Mouse (Mus musculus) gonadal fat pad, adult 2 months (tissue): Measurements from ENCODE around the gene Rem1. TPM values are rescaled to one million over a fixed set of nuclear protein-coding genes. Genes with fewer than 3 reads are reported as not detected.

Experiments used
- DNase-seq: peaks from one replicate; pipeline ENCODE4 v3.0.0-alpha.2; 2012; ENCODE audit warnings: low read depth
- polyA plus RNA-seq: library from polyadenylated mRNA; depleted of rRNA; stranded (reverse); fragments of >200 nt; gene quantifications from 2 replicates; pipeline ENCODE4 v1.2.3, GENCODE M21; 2012; rRNA removed

Rem1 gene
- polyA plus RNA-seq = 41.5 and 49.3 TPM in 2 replicates

GRCm38 (mm10) chr2:152626774-152627591 is at the start of gene Rem1:
Gene Rem1, plus strand, starts transcription at chr2:152626951.
- no peak for DNase-seq

- DNase-seq = no peak
Observed at GRCm38 (mm10) chr2:152580107-152580506, 46.6 kb upstream of the Rem1 start, which contains the start of gene Defb19. Gene Defb19, minus strand, starts transcription at chr2:152580312.

- no peak for DNase-seq
Observed at GRCm38 (mm10) chr2:152580612-152581011, 46.1 kb upstream of the Rem1 start.

- DNase-seq = no peak
Observed at GRCm38 (mm10) chr2:152586926-152587560, 39.7 kb upstream of the Rem1 start.

- DNase-seq = no peak
Observed at GRCm38 (mm10) chr2:152588450-152588849, 38.3 kb upstream of the Rem1 start.

- DNase-seq = no peak
Observed at GRCm38 (mm10) chr2:152589021-152589420, 37.7 kb upstream of the Rem1 start.

GRCm38 (mm10) chr2:152599299-152599698 is 27.5 kb upstream of the Rem1 start, which contains the start of gene Defb45:
Gene Defb45, minus strand, starts transcription at chr2:152599399.
- no peak for DNase-seq

- DNase-seq = no peak
Observed at GRCm38 (mm10) chr2:152600076-152600475, 26.7 kb upstream of the Rem1 start.

- DNase-seq = no peak
Observed at GRCm38 (mm10) chr2:152601275-152601960, 25.3 kb upstream of the Rem1 start.

- DNase-seq = no peak
Observed at GRCm38 (mm10) chr2:152604057-152604456, 22.7 kb upstream of the Rem1 start, which contains the start of gene Defb36. Gene Defb36, plus strand, starts transcription at chr2:152604327.

- DNase-seq = no peak
Observed at GRCm38 (mm10) chr2:152607746-152608145, 19.0 kb upstream of the Rem1 start.

GRCm38 (mm10) chr2:152608719-152609118 is 18.0 kb upstream of the Rem1 start:
- no peak for DNase-seq

- DNase-seq = no peak
Observed at GRCm38 (mm10) chr2:152612193-152612592, 14.6 kb upstream of the Rem1 start.

- no peak for DNase-seq
Observed at GRCm38 (mm10) chr2:152615563-152615962, 11.2 kb upstream of the Rem1 start.

- no peak for DNase-seq
Observed at GRCm38 (mm10) chr2:152616470-152616869, 10.3 kb upstream of the Rem1 start.

GRCm38 (mm10) chr2:152617374-152617773 is 9.4 kb upstream of the Rem1 start:
- DNase-seq = no peak

GRCm38 (mm10) chr2:152620367-152621134 is 6.2 kb upstream of the Rem1 start:
- no peak for DNase-seq

GRCm38 (mm10) chr2:152622151-152622550 is 4.6 kb upstream of the Rem1 start:
- DNase-seq = no peak

GRCm38 (mm10) chr2:152622953-152623352 is 3.8 kb upstream of the Rem1 start, which contains the start of gene Defb25:
Gene Defb25, minus strand, starts transcription at chr2:152623053.
- DNase-seq = no peak

- DNase-seq = no peak
Observed at GRCm38 (mm10) chr2:152624566-152624965, 2.2 kb upstream of the Rem1 start.

GRCm38 (mm10) chr2:152625256-152625655 is 1.5 kb upstream of the Rem1 start:
- DNase-seq = no peak
